Mouse (Mus musculus): ENCODE data around the gene Fgfrl1. TPM values are rescaled to one million over a fixed set of nuclear protein-coding genes. Genes with fewer than 3 reads are reported as not detected.

The Fgfrl1 gene
- total RNA-seq, 2 experiments from 2014 or later = 21.9 to 23.3 TPM

DNA sequence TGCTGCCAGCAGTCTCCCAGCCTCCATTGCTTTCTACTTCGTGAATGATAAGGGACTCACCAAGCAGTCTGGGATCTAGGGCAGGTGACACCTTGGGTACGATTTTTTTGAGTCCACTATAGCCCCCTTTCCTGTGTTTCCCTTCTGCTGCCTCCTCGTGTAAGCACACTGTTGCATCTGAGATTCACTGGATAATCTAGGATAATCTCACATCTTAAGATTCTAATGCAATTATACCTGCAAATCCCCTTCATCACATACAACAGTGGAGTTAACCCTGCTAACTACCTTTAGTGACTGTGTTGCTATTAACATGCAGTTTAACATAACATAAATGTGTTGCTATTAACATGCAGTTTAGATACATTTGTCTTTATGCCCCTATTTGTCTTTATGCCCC is 27.1 kb upstream of the Fgfrl1 start:
- no peak for DNase-seq (ENCODE audit: low spot score in 2 of 2)

DNA sequence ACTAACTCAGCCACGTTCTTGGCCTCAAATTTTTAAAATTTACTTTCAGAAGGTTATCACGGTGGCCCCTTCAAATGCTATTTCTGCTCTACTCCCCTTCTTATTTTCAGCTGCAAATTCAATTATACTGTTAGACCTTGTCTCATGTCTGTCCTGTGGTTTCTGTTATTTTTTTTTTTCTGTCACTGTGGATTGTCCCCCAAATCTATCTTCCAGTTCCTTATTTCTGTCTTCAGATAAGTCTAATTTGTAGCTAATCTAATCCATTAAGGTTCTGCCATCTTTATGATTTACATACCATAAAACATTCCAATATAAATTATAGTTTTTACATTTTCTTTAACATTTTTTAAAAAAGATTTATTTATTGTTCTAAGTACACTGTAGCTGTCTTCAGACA is 24.8 kb upstream of the Fgfrl1 start:
- no peak for DNase-seq (ENCODE audit: low spot score in 2 of 2)

DNA sequence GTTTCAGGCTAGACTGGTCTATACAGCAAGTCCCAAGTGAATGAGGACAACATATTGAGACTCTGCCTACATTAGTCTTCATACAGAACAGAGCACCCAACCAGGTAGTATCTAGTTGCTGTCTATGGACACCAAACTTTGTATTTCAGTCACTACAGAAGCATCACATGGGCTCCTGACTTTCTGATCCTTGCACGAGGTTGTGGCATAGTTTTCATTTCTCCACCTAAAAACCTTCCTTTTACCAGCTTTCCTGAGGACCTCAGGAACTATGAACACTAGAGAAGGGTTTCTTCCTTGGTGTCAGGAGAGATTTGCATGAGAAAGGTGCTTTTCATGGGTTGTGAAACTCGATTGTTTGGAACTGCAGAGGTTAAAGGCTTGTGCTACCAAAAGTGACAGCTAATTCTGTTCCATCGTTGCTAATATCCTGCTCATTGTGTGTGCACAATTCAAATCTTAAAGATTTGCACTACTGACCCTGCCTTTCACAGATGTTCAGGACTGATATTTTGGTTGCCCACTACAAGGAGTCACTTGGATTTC is 23.7 kb upstream of the Fgfrl1 start:
- DNase-seq (ENCODE audit: low spot score in 2 of 2) = no peak

DNA sequence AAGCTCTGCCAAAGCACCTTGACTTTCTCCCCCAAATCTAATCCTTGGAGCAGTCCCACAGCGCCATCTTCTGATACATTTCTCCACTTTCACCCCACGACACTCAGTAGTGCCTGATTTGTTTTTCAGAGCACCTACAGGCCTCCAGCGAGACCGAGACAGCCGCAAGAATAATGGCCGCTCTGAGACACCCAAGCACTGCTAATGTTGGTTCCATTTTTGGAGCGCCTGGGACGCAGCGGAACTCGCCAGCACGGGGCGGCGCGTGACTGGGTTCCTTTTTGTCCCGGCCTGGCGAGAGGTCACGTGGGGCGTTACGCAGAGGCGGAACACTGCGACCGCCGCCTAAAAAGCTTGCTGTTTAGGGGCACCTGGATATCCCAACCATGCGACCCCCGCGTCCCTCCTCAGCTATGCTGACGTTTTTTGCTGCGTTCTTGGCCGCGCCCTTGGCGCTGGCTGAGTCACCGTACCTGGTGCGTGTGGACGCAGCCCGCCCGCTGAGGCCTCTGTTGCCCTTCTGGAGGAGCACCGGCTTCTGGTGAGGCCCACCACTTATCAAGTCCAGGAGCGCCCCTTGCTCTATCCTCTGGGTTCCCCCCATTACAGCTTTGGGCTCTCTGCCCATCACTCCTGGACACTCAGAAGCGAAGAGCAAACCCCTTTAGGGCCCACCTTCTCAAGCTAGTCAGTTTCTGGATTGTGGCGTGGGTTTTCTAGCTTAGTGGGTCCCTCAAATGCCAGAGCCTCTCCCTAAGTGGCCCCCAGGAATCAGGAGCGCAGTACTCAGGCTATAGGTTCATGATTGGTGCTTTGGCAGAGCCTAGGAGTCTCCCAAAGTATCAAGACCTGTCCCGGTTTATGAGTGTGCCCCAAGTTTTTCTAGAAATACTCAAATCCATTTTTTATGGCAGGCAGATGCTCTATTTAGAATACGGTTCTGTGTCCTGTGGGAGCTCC is 22.9 kb upstream of the Fgfrl1 start, which contains the start of gene Dgkq:
TSS of gene Dgkq (minus strand) at position 696 of the 960 bp plus-strand sequence.
- DNase-seq (ENCODE audit: low spot score in 2 of 2) = peak; percentile 82 to 92

DNA sequence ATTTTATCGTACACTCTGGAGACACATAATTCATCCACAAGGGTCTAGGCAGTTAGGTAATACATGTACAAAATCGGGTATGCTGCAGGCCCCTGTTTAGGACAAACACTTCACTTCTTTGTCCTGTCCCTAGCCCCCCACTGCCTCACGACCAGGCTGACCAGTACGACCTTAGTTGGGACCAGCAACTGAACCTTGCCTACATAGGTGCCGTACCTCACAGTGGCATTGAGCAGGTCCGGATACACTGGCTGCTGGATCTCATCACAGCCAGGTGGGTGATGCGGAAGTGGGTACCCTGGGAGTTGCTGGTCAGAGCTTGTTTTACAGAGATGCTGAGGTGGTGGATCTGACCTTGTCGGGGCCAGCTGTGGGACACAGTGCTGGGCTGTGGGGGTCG is 22.2 kb upstream of the Fgfrl1 start:
- DNase-seq (ENCODE audit: low spot score in 2 of 2) = no peak

DNA sequence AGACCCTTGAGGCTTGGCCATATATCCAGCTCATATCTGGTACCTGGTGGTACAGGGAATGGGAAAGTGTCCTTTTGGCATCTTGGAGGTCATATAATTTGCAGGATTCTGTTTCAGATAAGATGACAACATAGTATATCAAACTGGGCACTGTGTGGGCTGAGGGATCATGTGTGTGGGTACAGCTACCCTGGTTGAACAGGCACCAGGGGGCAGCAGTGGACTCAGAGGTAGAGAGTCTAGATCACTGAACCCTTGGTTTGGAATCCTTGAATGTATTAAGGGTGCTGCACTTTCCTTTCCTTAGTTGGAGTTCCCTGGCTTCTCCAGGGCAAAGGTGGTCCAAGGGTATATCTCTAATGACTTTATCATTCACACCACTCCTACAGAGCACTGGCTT is 21.4 kb upstream of the Fgfrl1 start:
- DNase-seq (ENCODE audit: low spot score in 2 of 2) = peak in 1 of 2 experiments; percentile 53

DNA sequence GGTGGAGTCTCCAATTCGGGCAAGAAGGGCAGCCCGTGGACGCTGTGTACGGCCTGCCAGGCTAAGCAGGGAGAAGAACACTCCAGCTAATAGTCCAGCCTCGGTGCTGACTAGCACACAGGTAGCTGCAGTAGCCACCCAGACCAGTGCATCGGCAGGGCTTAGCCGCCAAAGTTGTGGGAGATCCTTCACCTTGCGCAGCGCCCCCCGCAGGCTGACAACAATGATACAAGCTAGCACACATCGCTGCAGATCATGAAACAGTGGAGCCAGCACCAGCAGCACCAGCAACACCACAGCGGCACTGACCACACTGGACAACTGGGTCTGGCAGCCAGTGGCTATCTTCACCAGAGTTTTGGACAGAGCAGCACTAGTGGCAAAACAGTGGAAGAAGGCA is 20.4 kb upstream of the Fgfrl1 start:
- no peak for DNase-seq (ENCODE audit: low spot score in 2 of 2)

DNA sequence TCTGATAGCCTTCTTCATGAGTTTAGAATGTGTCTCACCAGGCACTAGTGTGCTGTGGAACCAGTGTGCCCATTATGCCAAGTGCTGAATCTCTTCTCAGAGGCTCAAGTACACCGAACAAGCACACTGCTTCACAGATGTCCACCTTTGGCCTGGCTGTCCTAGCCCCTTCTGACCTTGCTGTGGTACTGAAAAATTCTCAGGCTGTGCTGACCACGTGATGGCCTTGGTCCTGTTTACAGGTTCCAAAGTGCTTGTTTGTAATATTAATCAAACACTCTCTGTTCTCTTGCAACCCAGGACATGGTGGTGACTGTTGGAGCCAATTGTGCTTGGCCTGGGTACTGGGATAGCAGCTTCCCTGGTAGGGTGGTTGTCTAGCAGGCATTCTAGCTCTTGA is 17.6 kb upstream of the Fgfrl1 start:
- DNase-seq (ENCODE audit: low spot score in 2 of 2) = no peak

DNA sequence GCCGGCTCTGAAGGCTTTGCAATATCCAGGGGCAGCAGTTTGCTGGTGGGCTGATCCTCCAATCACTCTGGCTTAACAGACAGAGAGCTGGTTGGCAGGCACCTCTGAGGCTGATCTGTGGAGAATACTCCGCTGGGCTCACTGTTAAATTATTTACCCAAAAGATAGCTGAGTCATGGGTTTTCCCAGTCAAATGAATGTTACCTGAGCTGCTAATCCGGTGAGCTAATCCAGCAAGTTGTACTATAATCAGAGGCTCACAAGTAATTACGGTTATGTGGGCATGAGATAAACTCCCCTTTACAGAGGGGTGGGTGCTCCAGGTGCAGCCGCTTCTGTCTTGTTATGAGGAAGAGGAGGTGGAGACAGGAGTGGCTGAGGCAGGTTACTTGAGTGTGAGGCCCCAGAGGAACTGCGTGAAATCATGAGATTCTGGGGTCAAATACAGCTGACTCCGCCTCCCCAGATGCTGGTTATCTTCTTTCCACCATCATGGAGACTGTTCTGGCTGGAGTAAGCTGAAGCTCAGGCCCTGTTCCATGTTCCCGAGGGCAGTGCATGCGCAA is 16.8 kb upstream of the Fgfrl1 start, which contains the start of gene Slc26a1:
TSS of gene Slc26a1 (minus strand) at position 319 of the 566 bp plus-strand sequence.
- DNase-seq (ENCODE audit: low spot score in 2 of 2) = no peak

DNA sequence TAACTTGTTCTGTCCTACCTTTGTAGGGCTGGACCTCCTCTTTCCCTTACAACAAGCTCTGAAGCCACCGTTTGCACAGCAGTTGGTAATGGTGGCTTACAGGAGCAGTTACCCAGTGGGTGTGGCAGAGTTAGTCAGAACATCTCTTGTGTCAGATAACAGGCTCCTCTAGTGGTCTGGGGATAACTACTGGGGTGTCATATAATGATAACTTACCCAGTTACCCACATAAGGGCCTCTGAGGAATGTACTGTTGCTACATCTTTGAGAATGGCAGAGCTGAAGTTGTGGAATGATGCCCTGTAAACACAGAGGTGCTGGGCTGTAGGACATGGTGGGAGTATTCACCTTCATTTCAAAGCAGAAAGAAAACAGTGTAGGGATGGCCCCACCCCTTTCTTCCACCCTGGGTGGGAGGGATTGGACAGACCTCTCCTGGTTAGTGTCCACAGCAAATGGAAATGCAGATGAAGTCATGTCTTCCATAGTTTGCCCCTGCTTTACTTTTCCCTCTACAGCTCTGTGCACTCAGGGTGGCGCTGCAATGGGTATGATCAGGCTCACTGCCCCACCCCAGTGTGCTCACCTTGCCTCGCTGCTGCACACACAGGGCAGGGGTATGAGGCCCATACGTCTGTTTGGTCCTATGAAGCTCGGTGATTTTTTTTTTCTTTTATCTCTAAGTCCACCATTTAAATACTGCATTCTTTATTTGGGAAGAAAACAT is 15.2 kb upstream of the Fgfrl1 start:
- DNase-seq (ENCODE audit: low spot score in 2 of 2) = no peak

DNA sequence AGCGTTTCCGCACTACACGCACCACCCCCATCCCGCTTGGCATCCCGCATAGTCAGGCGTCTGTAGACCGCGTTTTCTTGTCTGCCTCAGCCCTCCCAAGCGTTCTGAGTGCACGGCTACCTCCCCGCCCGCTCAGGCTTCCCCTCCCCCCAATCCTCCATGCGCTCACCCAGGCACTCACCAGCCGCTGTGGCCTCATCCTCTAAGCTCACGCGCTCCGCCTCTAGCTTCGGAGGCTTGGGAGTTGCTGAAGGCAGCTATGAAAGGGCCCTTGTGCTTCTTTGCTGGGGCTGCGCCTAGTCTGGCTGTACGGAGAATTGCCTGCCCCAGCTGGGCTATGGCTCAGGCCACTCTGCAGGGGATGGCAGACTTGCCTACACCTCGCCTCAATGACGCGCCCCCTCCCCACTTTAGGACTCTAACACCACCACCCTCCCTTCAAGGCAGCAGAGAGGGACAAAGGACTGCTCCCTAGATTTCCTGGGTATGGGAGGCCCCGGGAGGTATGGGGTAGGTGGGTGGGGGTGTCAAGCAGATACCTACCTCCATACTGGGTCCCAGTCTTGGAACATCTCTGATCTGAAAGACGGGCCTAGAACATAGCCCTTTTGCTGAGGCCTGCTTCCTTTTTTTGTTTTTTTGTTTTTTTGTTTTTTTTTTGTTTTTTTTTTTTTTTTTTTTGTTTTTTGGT is 14.4 kb upstream of the Fgfrl1 start:
- DNase-seq (ENCODE audit: low spot score in 2 of 2) = peak; percentile 77 to 83

DNA sequence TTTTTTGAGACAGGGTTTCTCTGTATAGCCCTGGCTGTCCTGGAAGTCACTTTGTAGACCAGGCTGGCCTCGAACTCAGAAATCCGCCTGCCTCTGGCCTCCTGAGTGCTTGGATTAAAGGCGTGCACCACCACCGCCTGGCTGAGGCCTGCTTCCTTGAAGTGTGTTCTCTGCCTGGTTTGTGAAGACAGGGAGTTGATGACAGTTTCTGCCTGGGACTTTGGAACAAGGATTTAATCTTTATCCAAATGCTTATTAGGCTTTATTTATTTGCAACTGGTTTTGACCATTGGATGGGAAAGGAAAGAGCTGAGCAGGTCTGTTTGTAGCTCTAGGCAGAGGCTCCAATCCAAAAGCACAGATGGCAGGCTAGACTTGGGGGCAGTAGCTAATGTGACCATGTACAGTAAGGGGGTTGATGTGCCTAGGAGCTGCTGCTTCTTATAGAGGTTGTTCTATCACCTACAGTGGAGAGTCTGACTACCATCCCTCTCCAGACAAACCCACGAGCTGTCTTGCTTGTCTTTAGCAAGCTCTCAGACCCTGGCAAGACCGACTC is 13.8 kb upstream of the Fgfrl1 start:
- no peak for DNase-seq (ENCODE audit: low spot score in 2 of 2)

DNA sequence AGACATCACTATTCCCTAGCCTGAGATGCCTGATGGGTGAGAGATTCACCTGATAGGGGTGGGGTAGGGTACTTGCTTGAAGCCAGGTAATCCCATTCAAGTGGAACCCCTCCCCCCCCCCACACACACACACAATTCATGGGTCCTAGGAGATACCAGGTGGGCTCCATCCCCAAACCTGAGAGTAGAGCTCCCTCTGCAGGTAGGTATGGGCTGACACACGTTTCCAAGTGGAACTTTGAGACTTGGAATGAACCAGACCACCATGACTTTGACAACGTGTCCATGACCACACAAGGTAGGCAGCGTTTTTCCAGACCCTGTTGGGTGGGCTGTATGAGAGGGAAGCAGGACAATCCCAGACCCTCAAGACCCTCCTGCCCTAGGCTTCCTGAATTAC is 12.3 kb upstream of the Fgfrl1 start:
- DNase-seq (ENCODE audit: low spot score in 2 of 2) = no peak

DNA sequence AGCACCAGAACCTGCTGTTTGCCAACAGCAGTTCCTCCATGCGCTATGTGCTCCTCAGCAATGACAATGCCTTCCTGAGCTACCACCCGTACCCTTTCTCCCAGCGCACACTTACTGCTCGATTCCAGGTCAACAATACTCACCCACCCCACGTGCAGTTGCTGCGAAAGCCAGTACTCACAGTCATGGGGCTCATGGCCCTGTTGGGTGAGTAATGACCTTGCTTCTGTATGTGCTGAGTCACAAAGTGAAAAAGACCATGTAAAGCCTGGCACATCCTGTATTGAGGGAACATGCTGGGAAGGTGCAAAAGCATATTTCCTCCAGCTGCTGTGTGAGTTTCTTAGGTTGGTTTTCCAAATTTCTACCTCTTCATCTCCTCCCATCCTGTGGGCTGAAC is 11.3 kb upstream of the Fgfrl1 start:
- DNase-seq (ENCODE audit: low spot score in 2 of 2) = no peak

DNA sequence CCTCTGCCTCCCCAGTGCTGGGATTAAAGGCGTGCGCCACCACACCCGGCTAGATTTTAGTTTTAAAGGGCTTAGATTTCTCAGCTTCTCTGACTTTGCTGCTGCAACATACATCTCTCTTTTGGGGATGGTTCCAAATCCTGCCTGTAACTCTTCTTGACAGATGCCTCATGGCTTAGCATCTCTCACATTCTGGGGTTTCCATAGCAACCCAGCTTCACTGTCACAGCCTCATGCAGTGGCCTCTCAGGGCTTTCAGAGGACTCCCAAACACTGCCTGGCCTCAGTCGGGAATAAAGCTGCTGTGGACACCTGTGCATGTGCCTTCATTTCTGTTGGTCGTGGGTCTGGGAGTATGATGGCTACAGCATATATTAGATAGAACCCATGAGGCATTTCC is 3.1 kb upstream of the Fgfrl1 start:
- DNase-seq (ENCODE audit: low spot score in 2 of 2) = peak; percentile 46 to 73

DNA sequence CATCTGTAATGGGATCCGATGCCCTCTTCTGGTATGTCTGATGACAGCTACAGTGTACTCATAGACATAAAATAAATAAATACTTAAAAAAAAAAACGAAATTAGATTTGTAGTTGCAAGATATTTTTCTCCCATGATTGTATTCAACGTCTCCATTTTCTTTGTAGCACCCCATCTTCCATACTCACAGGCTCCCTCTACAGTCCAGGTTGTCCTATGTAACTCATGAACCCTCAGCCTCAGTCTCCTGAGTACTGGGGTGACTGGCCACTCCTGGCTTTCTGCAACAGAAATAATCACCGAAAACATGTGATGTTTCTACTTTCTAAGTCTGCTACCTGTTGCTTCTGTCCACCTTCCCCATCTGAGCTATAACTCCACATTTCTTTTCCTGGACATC is 1.0 kb upstream of the Fgfrl1 start:
- no peak for DNase-seq (ENCODE audit: low spot score in 2 of 2)

DNA sequence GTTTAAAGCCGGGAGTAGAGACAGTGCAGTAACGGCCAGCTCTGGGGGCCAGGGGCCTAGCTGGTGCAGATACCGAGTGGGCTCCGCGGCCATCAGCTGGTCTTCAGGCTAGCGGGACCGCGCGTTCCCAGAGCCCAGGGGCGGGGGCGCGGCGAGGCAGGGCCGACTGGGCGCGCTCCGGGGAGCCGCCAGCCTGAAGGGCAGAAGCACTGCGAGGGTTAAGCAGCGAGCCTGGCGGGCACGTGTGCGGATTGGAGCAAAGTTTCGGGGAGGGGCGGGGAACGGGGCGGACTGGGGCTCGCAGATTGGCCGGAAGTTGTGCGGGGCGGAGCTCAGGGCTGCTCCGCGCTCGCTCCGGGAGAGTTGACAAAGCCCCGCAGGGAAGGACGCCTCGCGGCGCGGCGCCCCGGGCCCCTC is 1.7 kb downstream of the Fgfrl1 start:
- DNase-seq (ENCODE audit: low spot score in 2 of 2) = peak in 1 of 2 experiments; percentile 58

DNA sequence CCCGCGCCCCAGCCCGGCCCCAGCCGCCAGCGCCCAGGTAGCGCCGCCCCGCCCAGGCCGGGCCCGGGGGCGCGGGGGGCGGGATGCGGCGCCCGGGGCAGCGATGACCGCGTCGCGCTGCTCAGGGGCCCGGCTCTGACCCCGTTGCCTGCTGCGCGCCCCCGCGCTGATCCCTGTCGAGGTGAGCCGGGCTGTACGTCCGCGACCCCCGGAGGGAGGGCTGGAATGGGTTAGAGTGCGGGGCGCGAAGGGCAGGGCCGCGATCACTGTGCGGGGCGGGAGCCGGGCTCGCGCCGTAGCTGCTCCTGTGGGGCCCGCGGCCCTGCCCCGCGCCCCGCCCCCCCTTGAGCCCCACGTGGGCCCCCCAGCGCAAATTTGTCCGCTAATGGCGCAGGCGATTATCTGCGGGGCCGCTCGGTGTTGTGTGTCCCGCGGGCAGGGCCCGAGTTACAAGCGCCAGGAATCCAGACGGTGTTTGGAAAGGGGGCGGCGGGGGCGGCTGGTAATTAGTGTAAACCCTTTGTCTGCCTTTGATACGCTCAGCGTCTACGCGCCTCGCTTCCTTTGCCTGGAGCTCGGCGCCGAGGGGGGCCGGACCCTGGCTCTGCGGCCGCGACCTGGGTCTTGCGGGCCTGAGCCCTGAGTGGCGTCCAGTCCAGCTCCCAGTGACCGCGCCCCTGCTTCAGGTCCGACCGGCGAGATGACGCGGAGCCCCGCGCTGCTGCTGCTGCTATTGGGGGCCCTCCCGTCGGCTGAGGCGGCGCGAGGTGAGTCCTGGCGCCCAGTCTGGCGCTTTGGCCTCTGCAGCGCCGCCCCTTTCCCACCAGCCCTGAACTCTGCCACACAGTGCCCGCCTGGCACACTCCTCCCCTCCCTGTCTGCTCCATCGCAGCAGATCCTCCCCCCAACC is 2.4 kb downstream of the Fgfrl1 start:
- peak in 1 of 2 experiments; percentile 78 for DNase-seq (ENCODE audit: low spot score in 2 of 2)

DNA sequence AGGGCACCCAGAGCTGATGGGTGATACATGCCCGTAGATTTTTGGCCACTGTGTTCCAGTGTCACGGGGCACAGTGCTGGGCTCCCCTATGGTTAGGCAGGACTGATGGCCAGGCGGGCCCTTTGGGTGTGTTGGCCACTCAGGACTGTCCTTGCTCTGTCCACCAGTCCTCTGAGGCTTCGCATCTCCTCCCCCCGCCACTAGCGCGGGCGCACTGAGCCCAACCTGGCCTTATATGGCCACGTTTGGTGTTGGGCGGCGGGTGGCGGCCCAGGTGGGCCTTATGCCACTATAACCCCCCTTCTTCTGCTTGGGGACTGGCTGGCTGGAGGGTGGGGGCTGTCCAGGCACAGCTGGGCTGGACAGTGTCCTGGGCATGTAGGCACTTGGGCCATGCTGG is 3.7 kb downstream of the Fgfrl1 start:
- no peak for DNase-seq (ENCODE audit: low spot score in 2 of 2)

DNA sequence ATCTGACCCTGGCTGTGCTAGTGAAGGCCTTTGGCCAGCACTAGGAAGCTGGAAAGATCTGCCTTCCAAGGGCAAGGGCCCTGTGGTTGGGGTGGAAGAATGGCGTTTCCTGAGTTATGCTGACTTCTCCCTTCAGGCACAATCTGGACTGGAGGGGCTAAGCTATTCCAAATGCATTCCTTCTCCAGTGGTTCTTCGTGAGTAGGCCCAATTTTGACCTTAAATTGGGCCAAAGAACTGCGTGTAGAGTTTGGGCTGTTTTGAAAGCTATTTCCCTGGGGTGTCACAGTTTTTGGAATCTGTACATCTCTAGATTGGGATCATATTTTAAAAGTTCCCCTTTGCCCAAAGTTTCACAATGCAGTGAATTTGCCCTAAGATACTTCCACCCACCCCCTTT is 4.4 kb downstream of the Fgfrl1 start:
- DNase-seq (ENCODE audit: low spot score in 2 of 2) = no peak

Data from layer of hippocampus, adult 18-20 months (tissue).